Mouse (Mus musculus) urinary bladder, postnatal 10 days (tissue): ENCODE data around the gene Tagln.

Experiments
- DNase-seq: peaks from one replicate; pipeline ENCODE4 v3.0.0; 2022; ENCODE audit warnings: low spot score

Gene Tagln

DNA sequence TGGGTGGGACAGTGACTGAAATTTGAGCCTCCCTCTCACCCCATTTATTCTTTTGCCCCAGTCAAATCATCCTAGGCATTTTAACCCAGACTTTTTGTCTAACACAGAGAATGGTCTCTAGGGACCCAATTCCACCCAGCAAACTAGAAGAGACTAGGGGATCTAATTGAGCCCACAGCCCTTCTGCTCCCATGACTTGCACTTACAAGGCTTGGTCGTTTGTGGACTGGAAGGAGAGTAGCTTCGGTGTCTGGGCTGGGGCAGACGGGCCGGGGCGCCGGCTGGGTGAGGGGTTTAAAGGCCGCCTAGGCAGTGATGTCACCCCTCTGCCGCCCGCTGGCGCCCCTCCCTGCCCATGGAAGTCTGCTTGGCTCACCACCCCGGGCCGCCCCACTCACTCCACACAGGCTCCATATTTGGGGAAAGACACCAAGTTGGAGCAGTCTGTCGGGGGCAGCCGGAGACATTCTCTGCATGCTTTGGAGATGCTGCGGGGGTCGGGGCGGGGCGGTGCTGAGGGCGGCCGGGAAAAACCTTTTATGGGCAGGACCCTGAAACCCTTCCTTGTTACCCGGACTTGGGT is at the start of gene Tagln:
Tagln (minus strand) TSS at position 431 of the 583 bp plus-strand sequence.
- peak; percentile 63 for DNase-seq

- no peak for DNase-seq
These were observed 49.3 kb upstream of the Tagln start for GRCm38 (mm10) chr9:45985229-45985567.

DNA sequence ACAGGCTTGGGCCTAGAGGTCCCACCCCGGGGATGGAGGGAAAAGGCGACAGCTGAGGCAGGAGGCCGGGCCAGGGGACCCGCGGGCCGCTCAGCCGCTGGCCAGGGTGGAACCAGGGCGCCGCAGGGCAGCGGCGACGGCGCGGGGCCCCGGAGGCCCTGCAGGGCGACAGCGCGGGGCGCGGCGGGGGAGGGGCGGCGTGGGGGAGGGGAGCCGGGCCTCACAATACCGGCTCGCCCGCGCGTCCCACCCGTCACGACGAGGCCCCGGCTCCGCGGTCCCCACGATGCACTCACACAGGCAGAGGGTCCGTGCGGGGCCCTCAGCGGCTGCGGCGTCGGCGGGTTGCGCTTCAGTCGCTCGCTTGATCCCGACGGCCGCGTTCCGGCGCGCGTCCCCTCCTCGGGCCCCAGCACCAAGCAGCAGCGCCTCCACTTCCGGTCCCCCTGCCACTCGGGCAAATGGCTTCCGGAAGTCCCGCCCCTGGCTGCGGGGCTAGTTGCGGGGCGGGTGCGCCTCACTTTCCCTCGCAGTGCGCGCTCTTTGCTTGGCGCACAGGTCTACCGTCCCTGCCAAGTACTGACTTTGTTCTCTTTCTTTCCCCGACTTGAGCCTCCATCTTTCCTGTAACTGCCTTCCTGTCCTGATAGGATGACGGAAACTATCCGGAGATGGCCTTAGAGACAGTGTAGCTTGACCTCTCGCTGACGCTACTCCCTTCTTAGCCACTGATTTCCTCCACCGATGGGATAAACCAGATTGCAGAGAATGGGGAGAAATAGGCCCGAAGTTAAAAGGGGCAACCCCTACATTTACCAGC is 48.8 kb upstream of the Tagln start:
- peak; percentile 48 for DNase-seq

GRCm38 (mm10) chr9:45983676-45984408 is 48.0 kb upstream of the Tagln start:
- no peak for DNase-seq

DNA sequence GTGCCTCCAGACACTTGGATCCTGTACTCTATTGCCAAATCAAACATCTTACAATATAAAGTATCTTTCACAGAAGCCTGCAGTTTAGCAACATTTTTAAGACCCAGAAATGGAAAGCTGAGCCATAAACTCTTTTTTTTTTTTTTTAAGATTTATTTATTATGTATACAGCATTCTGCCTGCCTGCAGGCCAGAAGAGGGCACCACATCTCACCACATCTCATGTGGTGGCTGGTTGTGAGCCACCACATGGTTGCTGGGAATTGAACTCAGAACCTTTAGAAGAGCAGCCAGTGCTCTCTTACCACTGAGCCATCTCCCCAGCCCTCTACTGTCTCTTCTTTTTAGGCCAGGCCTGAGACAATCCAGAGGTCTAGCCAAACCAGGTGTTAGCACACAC is 45.5 kb upstream of the Tagln start:
- no peak for DNase-seq

- no peak for DNase-seq
These were observed 44.8 kb upstream of the Tagln start for GRCm38 (mm10) chr9:45980611-45981010.

- no peak for DNase-seq
These were observed 43.9 kb upstream of the Tagln start for GRCm38 (mm10) chr9:45979778-45980177.

DNA sequence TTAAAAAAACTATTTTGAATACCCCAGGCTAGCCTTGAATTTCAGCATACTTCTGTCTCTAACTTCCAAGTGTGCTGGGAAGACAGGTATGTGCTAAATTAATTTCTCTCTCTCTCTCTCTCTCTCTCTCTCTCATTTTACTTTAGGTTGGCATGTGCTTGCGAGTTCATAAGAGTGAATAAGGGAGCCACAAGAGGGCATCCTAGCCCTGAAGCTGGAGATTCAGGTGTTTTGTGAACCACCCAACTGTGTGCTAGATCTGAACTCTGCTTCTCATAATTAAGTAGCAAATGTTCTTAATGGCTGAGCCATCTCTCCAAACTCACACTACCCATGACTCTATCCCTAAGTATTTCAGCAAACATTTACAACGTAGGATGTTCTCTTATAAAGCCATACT is 41.0 kb upstream of the Tagln start:
- DNase-seq: no peak

- DNase-seq: no peak
These were observed 27.7 kb upstream of the Tagln start for GRCm38 (mm10) chr9:45963577-45963976.

GRCm38 (mm10) chr9:45961855-45962254 is 26.0 kb upstream of the Tagln start:
- no peak for DNase-seq

DNA sequence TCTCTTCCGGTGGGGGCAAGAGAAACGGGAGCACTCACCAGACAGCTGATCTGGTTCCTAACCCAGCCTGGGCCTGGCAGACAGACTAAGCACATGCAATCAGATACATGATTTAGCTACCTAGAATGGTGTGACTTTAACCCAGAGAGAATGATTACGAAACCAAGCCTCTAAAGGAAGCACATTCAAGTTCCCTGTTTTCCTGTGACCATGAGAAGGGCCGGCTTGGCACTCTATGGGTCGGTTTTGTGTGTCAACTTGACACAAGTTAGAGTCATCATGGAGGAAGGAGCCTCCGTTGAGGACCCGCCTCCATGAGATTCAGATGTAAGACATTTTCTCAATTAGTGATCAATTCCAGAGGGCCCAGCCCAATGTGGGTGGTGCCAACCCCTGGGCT is 23.8 kb upstream of the Tagln start:
- no peak for DNase-seq

- no peak for DNase-seq
These were observed 23.0 kb upstream of the Tagln start for GRCm38 (mm10) chr9:45958851-45959250.

DNA sequence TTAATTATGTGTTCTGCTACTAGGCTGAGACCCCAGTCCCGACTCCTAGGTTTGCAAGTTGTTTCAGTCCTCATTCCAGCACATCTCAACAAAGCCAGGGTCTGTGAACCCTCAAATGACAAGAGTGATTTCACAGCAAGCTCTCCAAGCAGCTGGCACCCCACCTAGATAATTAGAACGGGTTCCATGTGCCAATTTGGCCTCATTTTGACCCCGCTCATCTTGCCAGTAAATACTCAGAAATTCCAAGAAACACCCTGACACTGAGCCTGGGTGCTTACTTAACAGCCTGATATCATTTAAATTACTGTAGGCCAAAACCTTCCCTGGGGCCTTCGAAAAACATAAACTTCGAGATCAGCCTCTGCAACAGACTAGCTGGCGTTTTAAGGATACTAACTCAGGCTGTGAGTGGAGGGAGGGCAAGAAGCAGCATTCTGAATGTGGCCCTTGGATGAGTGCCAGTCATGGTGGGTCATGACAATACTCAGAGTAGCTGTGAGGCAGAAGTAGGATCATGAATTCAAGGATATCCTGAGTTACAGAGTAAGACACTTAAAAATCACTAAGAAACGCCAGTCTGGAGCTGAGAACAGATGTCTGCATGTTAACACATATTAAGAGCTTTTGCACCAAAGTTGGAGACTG is 22.3 kb upstream of the Tagln start:
- DNase-seq: no peak

GRCm38 (mm10) chr9:45955107-45955963 is 19.5 kb upstream of the Tagln start, which contains the start of gene Sidt2:
TSS of gene Sidt2 (minus strand) at chr9:45955258.
- DNase-seq: peak; percentile 61

- DNase-seq: no peak
These were observed 18.6 kb upstream of the Tagln start for GRCm38 (mm10) chr9:45954294-45955106.

DNA sequence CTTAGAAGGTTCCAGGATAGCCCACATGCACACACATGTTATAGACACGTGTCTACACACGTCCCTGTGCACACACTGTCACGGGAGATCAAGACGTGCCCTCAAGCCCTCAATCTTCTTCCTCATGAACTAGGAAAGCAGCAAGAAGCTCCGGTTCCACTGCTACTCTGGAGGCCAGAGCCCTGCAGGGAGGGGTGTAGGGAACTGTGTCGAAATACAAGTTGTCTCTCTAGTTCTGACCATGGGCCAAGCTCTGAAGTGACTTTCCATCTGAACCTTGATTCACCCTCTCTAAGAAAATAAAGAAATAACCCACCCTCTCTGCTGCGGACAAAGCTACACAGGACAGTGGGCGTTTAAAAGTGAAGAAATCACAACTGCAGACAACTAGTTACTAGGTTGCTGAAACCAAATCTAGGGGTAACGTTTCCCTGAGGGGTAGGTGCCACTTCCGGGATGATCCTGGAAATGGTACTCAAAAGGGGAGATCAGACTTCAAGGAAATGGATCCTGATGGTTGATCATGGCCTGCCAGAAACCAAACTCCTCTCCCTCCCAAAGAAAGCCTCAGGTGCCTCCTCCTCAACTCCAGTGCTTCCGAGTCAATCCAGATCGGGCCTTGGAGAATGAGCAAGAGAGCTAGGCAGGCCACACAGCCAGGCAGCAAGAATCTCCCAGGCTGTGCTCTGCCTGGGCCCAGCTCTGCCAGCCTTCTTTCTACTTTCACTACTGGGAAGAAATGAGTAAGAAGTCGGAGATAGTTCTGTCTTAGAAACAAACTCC is 17.8 kb upstream of the Tagln start:
- DNase-seq: no peak

DNA sequence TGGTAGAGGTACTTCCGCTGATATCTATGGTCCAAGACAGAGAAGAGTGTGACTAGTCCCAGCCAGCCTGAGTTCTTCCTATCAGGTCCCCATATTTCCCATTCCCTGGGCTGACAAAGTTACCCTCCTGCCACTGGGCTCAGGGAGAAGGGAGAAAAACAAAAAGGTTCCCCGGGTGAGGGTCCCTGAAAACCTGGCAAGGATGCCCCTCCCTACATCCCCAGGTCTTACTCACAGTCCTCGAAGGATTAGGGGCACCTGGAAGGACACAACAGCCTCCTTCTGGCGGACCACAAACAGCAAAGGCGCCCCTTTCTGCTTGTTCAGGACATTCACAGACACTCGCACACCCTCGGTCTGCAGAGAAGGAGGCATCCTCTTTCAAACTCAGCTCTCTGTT is 17.0 kb upstream of the Tagln start:
- DNase-seq: no peak

DNA sequence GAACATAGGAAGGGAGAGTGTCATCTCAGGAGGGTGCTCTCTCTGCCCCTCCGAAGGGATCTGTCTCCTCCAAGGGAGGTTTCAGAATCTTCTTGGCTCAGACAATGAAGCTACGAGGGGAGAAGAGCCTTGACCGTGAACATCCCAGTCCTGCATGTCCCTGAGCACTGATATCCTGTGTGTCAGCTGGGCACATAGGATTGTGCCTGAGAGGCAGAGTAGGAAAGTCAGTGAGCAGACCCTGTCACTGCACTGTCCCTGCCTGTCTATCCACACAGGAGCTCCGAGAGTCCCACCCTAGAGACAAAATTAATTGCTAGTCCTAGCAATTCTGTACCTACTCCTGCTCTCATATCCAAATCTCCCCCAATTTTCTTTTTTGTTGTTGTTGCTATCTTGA is 16.2 kb upstream of the Tagln start:
- no peak for DNase-seq

DNA sequence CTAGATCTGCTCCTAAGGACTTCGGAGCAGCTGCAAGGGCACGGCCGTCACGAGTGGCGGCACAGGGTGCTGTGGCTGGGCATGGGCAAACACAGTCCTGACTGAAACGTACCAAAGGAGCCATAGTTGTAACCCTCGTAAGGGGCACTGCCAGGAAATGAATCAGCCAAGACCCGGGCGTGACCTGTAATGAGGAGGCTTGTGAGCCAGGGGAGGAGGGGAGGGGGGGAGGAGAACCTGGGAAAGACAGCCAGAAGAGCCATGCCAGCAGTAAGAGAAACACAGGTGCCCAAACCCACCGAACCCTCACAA is 11.0 kb upstream of the Tagln start:
- DNase-seq: no peak

DNA sequence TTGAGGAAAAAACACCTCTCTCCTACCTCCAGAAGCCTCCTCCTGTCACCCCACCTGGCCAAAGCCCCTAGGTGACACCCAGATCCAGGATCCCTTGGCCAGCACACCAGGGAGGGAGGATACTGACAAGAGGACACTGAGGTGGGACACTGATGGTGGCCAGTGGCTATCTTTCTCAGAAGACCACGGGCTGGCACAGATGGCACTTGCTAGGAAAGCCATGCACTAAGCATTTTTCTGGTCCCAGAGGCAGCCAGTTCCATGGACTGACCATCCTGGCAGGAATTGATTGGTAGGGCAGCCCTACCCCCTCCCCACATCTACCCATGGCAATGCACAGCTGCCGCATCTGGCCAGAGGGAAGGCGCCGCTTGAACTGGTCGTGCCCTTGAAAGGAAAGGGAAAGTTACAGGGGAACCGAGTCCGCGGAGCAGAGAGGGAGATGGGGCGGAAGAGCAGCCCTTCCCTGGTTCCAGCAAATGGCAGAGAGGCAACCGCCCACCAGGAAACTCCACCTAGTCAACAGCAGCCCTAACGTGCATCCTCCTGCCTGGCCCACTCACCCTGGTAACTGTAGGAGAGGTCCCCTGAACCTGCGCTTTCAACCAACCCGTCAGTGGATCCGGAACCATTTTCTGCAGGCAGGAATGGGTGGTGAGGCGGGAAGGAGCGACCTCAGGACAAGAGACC is 10.5 kb upstream of the Tagln start:
- no peak for DNase-seq
